Mouse (Mus musculus): ENCODE results near the gene Brpf1.

Gene Brpf1

DNA sequence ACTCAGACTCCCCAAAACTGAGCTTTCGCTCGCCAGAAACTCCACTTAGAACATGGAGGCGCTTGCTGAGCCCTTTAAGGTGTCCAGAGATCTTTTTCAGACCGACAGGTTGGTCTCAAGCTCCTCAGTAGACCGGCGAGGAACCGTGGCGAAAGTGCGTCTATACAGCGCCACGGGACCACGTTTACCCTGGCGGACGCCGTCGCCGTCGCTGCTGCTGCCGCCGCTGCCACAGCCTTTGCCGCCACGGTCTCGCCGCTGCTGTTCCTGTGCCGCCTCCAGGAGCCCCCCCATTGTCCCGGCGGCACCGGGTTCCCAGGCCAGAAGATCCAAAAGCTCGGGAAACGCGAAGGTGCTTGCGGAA lies at the start of gene Brpf1:
TSS of gene Brpf1 (plus strand) at position 152 of the 364 bp plus-strand sequence.
- DNase-seq (ENCODE audit: low spot score) = no peak

DNA sequence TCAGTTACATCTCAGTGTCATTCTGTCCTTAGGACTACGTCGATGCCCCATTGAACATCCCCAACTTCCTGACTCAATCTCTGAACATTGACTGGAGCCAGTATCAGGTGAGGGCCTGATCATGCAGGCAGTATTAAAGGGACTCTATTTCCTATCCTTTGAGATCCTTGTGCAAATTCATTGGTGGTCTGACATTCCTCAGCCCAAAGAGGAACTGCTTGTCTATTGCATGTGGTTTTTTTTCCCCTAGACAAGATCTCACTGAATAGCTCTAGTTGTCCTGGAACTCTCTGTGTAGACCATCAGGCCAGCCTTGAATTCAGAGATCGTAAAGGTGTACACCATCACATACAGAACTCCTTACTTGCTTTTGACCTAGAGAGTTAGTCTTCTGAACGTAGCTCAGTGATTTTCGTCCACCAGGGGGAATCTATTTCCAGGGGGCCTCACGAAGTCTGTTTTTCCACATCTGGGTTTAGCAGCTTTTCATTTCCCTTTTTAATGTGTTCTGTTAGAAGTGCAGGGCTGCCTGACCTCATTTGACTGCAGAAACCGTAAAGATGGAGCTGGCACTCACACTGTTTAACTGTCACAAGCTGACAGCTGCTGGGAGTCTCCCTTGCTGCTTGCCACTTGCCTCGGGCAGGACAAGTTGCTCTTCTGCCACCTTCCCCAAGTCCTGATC lies 45.6 kb upstream of the Brpf1 start:
- DNase-seq (ENCODE audit: low spot score) = no peak

DNA sequence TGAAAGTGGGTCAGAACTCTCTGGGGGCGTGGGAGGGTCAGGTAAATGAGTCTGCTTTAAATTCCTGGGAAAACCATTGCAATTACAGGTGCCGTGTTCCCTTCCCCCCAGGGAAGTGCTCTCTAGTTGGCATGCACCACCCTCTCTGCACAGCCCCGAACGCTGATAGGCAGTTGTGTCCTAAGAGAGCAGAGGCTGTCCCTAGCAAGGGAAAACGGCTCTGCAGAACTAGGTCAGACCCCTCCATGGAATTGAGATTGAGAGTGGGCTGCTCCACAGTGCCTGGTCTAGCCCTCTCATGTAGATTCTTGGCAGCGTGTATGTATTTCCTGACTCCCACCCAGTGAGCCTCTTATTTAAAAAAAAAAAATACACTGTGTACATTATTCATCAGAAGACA lies 43.4 kb upstream of the Brpf1 start:
- DNase-seq (ENCODE audit: low spot score) = no peak

DNA sequence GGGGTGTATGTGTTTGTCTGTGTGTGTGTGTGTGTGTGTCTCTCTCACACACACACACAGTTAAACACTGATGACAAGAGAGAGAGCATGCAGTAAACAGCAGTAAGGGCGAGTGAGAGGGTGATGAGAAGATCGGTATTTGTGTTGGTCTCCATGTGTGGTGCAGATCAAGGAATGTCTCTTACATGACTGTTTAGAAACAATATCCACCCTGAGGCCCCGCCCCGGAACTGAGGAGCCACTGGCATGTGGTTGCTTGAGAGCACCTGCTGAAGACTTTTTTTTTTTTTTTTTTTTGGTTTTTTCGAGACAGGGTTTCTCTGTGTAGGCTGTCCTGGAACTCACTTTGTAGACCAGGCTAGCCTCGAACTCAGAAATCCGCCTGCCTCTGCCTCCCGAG lies 42.5 kb upstream of the Brpf1 start:
- no peak for DNase-seq (ENCODE audit: low spot score)

DNA sequence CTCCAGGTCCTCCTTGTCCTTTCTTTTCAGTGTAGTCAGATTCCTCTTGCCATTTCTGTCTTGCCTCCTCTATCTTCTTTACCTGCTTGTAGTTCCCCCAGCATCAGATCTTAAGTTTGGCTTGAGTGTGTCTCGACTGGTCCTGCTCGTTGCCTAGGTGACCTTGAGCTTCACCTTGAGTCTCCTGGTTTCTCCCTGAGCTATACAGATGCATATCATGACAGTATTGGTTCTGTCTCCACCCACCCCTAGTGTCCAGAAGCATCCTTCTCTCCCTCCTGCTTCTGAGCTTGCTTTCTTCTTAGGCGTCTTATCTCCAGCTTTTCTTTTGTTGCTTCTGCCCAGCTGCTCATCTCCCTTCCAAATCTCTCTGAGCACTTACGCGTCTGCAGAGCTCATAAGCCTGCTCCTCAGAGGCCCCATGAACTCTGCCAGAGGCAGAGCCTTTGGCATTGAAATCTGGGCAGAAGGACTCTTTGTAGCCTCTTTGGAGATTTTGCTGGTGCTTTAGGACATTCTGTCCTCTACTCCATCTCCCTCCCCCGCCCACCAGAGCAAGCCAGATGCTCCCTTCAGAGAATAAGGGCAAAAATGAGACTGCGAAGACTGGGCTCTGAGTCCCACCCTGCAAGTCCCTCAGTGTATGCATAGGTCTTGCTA lies 39.8 kb upstream of the Brpf1 start:
- DNase-seq (ENCODE audit: low spot score) = no peak

DNA sequence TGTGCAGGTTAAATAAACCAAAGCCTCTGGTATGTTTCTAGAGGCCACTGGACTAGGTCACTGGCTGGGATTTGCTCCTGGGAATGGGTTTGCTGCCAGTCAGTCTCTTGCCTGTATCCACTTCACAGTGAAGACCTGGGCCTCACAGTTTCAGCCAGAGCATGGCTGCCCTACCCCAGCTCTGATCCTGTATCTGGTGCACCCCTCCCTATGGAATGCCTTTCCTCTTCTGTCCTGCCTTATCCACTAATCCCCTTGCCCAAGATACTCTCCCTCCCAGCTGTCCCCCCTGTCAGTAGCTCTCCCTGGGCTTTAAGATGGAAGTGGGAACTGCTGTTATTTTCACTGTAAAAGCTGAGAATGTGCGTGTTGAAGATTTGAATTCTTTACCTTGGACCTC lies 38.9 kb upstream of the Brpf1 start:
- no peak for DNase-seq (ENCODE audit: low spot score)

DNA sequence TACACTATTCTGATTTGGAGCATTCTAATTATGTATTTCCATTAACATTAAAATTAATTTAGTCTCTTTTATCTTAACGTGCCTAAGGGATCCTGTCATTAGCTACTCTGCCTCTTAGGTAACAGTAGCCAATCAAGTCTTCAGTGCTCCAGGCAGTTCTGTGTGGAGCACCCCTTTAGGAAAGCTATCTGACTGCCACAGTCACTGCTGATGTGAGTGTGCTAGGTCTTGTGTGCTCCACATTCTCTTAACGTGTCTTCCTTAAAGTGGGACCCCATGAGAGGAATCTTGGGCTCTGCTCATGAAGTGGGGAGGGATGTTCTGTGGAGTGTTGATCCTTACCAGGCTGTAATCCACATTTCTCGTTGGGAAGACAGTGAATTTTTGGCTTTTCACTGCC lies 34.6 kb upstream of the Brpf1 start:
- no peak for DNase-seq (ENCODE audit: low spot score)

DNA sequence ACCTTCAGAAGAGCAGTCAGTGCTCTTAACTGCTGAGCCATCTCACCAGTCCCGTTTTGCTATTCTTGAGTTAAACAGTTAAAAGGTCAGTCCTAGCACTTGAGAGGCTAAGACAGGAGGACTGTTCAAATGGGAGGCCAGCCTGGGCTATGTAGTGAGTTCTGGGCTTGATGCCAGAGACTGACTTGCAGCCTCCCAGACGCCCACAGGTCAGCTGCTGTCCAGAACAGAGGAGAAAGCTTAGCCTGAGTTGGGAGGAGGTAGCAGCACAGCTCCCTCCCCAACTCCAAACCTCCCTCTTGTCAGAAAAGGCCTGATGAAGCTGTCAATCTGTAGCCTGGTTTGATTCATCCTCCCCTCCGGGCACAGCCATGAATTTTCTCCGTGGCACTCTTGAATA lies 30.1 kb upstream of the Brpf1 start:
- DNase-seq (ENCODE audit: low spot score) = peak; percentile 15

DNA sequence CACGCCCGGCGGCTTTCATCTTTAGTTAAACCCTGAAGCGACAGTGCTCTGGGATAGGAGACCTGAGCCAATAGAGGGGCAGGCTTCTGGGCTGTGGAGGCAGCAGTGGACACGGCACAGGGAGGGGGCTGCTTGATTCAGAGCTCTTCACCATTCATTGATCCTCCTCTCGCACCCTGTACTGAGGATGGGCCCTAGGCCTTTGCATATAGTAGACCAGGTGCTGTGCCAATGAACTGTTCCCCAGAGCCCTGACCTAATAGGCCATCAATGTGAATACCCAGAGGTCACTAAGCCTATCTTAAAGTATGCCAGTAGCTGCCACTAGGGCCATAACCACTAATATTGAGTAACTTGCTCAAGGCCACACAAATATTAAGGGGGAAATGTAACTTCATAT lies 25.3 kb upstream of the Brpf1 start:
- no peak for DNase-seq (ENCODE audit: low spot score)

DNA sequence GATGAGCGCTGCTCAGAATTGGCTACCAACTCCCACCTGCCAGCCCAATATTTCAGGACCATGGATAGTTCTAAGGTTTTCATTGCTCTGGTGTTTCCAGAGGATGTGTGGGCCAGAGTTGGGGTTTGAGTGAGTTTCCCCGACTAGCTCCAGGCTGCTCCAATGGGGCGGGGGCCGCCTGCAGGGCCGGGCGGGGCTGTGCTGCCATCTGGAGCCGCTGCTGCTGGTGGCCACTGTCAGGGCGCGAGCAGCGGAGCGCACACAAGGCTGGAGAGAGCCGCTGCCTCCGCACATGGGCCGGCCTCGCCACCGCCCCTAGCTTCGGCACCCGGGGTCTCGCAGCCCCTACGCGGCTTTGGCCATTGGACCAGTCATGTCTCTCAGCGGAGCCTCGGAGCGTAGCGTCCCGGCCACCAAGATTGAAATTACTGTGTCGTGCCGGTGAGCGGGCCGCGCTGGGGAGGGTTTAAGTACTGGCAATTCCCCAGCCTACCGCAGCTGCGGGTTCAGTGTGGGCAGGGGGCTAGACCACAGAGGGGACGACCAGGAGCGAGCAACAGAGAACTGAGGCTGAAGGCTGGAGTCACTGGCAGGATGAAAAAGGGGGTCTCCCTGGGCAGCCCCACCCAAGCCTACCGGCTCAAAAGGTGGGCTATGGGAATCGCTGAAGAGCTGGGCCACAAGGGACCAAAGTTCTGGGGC lies 24.7 kb upstream of the Brpf1 start, which contains the start of gene Cpne9:
TSS of gene Cpne9 (plus strand) at position 207 of the 702 bp plus-strand sequence.
- no peak for DNase-seq (ENCODE audit: low spot score)

DNA sequence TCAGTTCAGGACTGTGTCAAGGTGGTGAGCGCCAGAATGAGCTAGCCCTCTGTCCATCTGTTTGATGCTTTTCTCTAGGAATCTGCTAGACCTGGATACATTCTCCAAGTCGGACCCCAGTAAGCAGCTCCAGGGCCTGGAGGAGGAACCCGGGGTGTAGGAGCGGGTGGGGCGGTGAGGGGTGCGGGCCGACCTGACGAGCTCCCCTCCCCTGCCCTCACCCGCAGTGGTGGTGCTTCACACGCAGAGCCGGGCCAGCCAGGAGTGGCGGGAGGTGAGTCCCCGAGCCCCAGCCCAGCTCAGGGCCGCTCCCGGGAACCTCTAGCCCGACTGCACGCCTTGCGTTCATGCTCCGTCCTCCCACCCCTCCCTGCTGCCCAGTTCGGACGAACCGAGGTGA lies 24.0 kb upstream of the Brpf1 start:
- no peak for DNase-seq (ENCODE audit: low spot score)

DNA sequence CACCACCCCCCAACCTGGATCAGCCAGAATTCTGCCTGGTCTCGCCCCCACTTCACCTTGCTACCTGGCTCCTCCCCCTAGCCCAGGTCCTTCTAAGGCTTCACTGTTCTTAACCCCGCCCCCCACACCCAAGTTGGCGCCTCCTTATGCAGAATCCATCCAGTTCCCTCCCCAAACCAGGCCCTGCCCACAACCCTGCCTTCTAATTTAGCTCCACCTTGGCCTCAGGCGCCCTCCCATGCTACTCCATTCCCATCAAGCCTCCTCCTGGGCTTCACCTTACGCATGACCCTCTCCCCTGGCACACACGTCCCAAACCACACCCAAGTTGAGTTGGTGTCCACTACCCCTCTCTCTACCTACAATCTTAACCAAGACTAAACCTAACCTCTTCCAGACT lies 23.4 kb upstream of the Brpf1 start:
- no peak for DNase-seq (ENCODE audit: low spot score)

DNA sequence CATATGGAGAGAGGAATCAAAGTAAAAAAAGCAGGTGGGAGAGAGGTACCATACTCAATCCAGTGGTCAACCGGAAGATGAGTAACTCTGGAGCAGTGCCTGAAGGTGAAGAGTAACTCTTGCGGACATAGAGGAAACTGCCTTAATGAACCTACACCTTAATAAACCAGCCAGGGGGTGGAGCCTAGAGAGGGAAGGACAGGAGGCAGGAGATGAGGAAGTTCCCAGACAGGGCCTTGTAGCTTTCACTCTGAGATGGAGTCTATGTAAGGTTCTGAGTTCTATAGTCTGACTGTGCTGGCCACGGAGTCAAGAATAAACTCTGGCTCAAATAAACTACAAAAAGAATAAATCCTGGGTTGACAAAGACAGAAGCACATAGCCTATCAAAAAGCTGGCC lies 22.0 kb upstream of the Brpf1 start:
- no peak for DNase-seq (ENCODE audit: low spot score)

DNA sequence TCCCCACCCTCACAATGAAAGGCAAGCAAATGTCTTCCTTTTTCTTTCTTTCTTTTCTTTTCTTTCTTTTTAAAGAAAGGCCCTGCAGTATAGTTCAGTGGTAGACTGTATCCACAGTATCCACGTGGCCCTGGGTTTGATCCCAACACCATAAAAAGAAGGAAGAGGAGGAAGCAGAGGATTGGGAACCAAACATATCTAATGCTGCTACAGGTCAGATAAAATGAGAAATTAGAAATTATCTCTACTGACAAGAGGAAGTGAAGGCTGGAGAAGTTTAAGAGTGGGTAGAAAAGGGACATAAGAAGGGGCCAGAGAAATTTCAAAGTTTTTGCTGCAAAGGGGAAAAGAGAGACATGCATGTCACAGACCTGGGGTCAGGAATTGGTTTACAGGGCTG lies 20.6 kb upstream of the Brpf1 start:
- no peak for DNase-seq (ENCODE audit: low spot score)

DNA sequence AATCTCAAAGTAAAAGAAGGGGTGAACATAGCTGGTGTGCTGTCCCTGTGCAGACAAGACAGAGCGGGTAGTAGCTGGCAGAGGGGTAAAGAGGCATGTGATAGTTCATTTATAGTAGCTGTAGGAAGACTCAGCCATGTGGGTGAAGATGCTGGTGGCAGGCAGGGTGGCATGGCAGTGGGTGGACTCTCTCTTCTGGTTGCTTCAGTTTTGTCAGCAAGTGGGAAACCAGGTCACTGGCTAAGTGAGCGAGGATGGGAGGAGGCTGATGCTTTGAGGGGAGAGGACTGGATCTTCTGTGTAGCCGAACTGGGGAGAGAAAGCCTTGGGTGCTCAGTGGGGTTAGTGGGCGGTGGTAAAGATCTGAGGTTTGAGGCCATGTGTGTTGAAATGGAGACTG lies 19.7 kb upstream of the Brpf1 start:
- DNase-seq (ENCODE audit: low spot score) = no peak

DNA sequence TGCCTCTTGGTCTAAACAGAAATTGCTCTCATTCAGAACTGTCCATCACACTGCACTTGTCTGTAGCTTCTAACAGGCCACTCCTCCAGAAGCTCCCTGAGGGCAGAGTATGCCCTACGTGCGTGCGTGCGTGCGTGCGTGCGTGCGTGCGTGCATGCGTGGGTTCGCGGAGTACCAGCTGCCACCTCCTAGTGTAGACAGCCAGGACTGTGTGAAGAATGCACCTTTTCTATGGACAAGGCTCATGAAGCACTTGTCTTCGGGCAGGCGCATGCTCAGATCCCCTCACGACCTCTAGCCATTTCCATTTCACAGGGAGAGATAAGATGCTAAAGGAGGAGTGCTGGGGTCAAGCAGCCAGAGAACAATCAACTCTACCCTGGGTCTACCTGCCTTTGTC lies 17.6 kb upstream of the Brpf1 start:
- no peak for DNase-seq (ENCODE audit: low spot score)

DNA sequence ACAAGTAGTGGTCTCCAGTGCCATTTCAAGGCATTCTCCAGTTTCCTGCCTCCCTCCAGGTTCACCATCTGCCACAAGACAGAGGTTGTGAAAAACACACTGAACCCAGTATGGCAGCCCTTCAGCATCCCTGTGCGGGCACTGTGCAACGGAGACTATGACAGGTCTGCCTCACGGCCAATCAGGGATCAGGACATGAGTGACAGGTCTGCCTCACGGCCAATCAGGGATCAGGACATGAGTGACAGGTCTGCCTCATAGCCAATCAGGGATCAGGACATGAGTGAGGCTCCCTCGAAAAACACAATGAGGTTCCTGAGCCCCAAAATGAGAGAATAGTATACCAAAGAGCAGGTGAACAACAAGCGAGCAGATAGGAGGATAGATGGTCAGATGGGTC lies 16.6 kb upstream of the Brpf1 start:
- DNase-seq (ENCODE audit: low spot score) = no peak

DNA sequence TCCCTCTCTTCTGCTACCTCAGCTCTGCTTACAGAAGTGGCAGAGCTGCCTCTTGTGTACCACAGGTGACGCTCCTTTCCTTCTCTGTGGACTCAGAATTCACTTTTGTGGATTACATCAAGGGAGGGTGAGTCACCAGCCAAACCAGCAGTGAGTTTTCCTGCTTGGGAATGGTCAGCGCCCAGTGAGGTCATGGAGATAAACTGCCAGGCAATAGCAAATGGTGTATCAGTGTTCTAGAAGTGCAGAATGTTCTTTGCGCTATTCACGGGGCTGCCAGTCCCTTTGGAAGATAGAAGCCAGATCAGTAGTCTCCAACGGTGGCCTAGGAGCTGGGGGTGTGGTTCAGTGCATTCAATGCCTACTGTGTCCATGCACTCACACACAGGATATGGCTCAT lies 14.0 kb upstream of the Brpf1 start:
- no peak for DNase-seq (ENCODE audit: low spot score)

DNA sequence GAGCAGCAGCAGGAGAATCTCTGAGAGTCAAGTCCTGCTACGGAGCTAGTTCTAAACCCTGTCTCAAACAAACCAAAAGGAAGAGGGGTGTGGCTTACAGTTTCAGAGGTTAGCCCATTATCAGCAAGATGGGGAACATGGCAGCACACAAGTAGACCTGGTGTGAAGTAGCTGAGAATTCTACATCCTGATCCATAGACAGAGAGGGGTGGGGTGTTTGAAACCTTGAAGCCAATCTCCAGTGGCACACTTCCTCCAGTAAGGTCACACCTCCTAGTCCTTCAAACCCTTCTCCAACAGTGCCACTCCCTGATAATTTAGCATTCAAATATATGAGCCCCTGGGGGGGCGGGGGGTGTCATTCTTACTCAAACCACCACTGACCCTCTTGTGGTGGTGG lies 10.9 kb upstream of the Brpf1 start:
- DNase-seq (ENCODE audit: low spot score) = no peak

DNA sequence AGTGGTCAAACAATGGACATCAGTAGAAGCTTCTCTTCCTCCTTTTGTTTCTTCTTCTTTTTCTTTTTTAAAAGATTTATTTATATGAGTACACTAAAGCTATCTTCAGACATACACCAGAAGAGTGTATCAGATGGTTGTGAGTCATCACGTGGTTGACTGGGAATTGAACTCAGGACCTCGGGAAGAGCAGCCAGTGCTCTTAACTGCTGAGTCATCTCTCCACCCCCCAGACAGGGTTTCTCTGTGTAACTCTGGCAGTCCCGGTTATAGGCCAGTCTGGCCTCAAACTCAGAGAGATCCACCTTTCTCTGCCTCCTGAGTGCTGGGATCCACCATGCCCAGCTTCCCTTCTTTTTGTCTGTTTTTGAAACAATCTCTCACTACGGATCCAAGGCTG lies 10.3 kb upstream of the Brpf1 start:
- DNase-seq (ENCODE audit: low spot score) = no peak

DNA sequence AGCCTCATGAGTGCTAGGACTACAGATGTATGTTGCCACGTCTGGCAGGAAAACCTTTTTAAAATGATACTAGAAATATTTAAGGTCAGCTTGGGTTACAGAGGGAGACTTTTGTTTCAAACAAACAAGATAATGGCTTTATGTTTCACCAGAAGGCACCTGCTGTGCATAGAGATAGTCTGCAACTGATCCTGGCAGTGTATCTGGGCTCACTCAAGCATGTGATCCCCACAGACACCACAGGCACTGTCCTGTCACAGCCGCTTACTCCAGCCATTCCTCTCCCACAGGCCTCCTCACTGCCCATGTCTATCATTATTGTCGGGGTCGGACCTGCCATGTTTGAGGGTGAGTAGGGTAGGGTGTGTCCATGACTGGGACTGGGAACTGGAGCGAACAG lies 5.6 kb upstream of the Brpf1 start:
- no peak for DNase-seq (ENCODE audit: low spot score)

DNA sequence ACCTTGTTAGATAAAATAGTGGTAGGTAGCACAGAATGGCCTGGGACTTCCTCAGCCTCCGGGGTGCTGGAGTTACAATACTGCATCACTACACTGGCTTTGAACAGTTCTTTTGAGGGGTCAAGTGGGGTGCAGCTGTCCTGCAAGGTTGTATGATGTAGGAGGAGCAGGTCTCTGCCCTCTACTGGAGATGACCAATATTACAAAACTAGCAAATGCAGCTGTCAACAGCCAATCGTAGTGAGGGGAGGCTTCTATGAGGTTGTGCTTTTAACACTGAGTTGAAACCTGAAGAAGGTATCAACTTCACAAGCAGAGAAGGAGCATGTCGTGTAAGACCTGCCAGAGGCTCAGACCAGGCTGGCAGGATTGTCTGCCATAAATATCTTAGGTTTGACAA lies 4.7 kb upstream of the Brpf1 start:
- DNase-seq (ENCODE audit: low spot score) = no peak

DNA sequence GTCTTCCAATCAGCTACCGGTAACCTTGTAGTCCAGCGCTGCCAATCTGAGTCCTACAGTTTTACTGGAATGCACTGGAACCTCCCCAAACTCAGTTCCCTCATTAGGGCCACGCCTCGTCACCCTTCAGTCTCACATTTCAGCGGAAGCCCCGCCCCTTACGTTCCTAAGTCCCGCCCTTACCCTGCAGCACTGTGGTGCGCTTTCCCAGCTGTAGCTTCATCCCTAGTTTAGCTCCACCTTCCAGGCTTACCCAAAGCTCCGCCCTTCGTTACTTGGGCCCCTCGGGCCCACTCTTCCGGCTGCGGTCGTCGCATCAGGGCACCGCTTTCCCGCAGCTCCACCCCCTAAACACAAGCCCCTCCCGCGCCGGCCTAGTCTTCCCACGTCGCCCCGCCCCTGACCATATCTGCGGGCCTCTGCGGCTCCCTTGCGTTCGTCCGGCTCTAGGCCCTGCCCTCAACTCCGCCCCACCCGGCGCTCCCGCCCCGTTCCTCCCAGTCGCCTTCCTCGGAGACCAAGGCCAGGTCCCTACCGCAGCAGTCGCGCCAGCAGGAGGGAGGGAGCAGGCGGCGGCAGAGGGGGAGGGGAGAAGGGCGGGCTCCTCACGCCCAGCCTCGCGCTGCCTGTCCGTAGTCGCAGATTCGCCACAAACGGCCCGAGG lies 483 bp upstream of the Brpf1 start:
- peak; percentile 97 for DNase-seq (ENCODE audit: low spot score)

All from layer of hippocampus, adult 9-10 months (tissue).